Mouse (Mus musculus) gastrocnemius, postnatal 10 days (tissue): ENCODE measurements around the gene Boll. TPM values are rescaled to one million over a fixed set of nuclear protein-coding genes. Genes with fewer than 3 reads are reported as not detected.

Experiments
- DNase-seq: peaks from one replicate; pipeline ENCODE4 v3.0.0; 2021; ENCODE audit warnings: mixed read lengths
- total RNA-seq, 2 experiments: library from RNA; stranded (reverse); gene quantifications; 2 replicates each; pipeline ENCODE4 v1.2.3; 2021

Boll gene
- total RNA-seq, 2 experiments from 2014 or later = 0.34 TPM; not detected in 1

DNA sequence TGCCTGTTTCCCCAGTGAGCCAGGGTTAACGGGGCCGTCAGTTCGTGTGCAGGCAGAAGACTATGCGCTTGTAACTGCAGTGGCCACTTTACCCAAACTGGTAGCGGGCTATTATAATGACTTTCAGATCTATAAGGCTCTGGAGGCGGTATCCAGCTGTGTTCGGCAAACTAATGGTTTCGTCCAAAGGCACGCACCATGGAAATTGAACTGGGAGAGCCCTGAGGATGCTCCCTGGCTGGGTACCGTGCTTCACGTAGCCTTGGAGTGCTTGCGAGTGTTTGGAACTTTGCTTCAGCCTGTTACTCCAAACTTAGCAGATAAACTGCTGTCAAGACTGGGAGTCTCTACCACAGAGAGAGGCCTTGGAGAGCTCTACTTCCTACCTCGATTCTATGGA lies 124.8 kb downstream of the Boll start:
- no peak for DNase-seq

DNA sequence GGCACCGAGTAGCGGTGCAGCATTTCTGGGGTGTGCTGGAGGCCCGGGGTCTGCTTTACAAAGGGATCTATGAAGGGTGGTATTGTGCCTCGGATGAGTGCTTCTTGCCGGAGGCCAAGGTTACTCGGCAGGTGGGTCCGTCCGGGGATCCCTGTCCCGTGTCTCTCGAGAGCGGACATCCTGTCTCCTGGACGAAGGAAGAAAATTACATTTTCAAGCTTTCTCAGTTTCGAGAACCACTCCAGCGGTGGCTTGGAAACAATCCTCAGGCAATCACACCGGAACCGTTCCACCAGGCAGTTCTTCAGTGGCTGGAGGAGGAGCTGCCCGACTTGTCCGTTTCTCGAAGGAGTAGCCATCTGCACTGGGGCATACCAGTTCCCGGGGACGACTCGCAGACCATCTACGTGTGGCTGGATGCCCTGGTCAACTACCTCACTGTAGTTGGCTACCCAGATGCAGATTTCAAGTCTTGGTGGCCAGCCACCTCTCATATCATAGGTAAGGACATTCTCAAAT lies 125.6 kb downstream of the Boll start:
- peak; percentile 22 for DNase-seq

DNA sequence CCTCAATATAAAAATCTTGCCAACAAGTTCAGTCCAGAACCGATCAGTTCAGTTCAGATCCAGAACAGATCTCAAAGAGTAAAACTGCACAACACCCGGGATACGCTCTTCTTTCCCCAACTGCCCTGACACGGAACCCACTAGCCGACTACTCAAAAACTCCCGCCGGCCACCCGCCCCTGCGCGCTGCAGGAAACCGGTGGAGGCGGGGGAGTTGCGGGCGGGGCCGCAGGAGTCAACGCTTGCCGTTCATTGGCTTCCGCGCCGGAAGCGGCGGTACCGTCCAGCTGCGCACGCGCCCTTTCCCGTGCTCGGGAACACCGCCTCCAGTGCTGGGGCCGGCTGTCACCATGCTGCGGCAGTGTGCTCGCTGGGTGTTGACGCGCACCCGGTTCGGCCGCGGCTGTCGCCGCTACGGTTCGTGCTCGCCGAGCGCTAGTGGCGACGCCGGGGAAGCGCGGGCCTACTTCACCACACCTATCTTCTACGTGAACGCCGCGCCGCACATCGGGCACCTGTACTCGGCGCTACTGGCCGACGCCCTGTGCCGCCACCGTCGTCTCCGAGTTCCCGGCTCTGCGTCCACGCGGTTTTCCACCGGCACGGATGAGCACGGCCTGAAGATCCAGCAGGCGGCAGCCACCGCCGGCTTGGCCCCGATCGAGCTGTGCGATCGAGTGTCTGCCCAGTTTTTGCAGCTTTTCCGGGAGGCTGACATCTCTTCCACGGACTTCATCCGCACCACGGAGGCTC lies 126.2 kb downstream of the Boll start, which contains the start of gene Mars2:
Gene Mars2, plus strand, starts transcription at position 288 of the 753 bp plus-strand sequence.
- DNase-seq = peak; percentile 97

DNA sequence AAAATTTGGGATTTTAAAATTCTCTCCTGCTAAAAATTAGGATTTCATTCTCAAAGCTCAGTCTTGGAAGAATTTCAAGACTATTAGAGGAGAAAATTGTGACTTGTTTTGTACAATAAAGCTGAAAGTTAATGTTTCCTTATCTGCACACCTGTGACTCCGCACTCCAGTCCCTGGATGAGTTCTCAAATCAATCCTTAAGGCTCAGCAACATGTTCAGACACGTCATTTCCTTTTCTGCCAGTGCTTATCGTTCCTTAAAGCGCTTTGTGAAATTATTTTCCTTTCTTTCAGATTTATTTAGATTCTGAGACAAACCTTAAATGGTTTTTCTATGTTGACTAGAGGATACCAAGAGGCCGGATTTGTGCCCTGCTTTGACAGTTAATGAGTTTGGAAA lies 126.8 kb downstream of the Boll start:
- DNase-seq = no peak

DNA sequence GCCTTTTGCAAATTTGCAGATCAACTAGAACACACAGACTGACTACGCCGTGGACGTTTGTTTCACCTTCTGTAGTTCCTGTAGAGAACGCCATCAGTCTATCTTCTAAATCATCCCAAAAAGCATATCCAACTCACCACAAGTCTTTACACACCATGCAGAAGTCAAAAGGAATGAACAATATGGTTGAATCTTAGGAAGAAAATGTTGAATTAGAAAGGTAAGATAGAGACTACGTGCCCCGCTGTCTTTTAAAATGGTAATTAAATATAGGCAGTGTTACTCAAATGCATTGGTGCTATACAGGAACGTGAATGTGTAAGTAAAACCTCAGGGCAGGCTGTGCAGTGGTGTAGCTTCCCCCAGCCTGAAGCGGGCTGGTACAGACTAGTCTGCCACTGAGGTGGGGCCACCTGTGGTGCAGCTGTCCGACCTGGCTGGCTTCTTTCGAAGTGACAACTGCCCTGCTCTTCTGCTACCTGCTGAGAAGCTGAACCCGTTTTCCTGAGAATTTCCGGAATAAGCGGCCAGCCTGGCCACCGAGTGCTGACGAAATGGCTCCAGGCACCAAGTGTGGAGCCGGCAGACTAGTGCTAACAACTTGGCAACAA lies 128.3 kb downstream of the Boll start:
- DNase-seq = no peak

DNA sequence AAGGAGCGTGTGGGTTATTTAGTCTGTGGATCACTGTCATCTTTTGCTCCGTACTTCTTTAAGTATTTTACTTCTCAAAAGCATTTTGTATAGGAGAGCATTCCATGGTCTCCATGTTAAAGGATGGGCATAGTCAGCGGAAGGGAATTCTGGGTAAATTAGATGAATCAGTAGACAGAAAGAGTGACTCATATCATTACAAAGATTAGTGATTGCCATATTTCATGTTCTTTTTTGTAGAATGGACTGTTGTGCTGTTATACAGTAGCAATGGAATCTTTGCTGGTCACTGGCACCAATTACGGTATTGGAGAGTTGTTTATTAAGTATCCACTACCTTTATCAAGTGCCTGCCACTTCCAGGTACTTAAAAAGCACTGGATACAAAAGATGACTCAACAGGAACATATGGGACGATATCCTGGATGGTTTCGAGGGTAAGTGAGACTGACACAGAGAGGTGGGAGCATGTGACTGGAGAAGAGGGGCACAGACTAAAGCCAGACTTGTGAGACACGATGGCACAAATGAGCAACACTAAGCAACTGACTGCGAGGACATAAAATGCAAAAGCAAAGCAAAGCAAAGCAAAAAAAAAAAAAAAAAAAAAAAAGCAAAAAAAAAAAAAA lies 134.9 kb downstream of the Boll start:
- no peak for DNase-seq

DNA sequence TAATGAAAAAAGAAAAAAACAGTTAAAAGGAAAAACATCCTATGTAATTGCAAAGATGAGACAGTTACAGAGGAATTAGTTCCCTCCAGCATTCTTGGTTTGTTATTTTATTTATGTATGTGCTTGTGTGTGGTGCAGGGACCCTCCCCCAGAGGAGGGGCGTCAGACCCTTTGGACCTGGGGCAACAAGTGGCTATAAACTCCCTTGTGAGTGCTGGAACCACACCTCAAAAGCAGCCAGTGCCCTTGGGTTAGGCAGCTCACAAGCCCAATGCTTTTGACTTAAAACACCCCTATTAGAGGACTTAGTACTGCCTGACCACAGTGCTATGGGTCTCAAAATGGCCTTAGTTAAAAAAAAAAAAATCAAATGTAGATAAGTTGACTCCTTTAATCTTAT lies 135.9 kb downstream of the Boll start:
- DNase-seq = no peak

DNA sequence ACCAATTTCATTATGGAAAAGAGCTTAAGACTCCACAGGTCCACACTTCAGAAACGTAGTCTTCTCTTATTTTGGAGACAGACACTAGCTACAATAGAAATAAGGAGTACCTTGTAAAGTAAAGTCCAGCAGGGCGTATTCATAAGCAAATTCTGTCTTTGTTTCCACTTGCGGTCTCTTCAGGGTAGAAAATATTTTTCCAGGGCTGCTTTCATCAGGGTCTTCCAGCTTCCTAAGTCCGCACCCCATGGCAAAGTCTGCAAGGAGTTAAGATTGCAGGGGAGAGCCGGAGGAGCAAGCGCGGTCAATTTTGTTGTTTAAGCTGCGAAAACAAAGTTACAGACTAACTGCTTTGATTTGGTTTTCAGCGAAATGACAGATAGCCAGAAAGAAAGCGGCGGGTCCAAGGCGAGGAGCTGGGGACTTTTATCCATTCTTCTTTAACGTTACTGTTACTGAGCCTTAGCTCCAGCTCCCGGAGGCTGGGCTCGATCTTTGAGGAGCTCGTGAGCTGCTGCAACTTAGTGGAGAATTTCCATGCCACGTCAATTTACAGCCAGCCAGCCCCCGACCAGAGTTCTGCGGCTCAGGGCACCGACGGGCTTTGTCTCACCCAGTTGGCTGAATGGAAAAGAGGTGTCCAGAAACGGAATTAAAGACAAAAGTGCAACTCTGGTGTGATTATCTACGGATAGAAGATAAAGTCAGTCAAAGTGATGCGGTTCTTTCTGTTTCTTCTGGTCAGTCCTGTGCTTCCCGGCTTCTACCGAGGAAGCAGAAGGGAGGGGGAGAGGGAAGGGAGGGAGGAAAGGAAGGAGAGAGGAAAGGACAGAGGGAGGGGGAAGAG lies 137.0 kb downstream of the Boll start, which contains the start of gene Rftn2:
Gene Rftn2, minus strand, starts transcription at position 772 of the 847 bp plus-strand sequence.
- peak; percentile 42 for DNase-seq

DNA sequence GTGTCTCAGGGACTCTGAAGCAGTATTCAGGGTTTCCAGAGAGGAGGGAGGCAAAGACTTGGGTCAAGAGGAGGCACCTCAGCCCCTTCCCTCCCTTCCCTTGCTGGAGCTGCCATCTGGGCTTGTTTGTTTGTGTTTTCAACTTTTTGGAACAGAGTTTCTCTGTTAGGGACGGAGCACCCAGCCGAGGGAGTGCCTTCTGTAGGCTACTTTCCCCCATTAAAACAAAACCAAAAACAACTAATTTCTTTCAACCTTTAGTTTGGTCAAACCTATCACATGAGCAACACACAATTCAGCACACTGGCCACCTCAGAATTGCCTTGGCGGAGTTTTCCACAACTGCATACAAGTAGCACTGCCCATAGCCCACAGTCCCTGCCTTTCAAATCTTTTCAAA lies 137.9 kb downstream of the Boll start:
- DNase-seq = no peak

DNA sequence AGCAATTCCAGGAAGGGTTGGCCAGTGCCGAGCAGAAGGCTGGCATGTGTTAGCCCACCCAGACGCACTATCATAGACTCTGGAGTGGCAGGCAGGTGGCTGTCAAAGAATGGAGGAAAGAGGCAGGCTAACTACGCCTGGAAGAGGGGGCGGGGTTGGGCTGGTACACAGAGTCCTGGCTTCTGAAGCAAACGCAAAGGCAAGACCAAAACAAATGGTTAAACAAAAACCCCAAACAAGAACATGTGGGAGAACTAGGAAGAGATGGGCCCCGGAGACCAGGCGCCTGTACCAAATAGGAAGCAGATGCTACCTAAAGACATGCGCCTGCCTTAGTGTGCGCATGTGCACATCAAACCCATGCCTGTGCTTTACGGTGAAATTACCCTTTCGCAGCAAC lies 139.2 kb downstream of the Boll start:
- DNase-seq = no peak

DNA sequence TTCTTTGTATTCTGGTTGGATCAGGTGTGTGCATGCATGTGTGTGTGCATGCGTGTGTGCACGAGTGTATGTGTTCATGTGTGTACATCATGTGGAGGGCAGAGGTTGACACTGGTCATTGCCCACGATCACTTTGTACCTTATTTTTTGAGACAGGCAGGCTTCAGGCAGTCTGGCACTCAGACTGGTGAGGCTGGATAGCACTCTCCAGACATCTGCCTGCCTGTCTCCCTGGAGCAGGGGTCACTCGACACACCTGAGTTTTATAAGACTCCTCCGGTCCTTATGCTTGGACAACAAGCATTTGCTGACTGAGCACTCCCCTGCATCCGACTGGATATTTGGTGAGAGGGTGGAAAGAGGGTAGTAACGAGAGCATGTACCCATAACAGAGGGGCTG lies 140.2 kb downstream of the Boll start:
- no peak for DNase-seq

DNA sequence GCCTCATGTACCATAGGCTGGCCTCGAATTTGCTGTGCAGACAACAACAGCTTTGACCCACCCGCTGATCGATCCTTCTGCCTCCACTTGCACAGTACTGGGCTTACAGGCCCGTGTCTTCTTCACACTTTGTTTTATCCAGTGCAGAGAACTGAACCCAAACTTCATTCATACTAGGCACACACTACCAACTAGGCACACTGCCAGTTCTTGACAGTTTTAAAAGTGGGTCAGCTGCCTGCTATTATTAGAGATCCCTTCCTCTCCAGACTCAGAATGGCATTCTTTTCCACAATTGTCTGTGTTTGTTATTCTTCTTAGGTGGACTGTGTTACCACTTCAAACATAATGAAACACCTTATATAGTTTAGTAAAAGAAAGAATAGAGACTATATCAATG lies 141.9 kb downstream of the Boll start:
- DNase-seq = no peak

DNA sequence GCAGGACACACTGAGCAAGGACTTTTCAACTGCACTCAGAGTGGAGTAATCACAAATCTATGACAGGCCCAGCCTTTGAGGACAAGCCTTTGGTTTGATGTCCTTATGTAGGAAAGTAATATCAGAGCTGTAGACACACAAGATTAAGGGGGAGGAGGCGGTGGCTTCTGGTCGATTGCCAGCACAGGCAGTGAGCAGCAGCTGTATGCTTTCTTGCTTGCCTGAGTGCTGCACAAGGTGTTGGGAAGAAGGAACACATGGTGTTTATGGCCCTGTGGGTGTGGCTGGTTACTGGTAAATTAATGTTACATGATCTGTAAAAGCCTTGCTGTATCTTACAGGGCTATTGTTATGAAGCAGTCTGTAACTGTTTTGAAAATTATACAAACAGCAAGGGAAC lies 146.1 kb downstream of the Boll start:
- peak; percentile 36 for DNase-seq

DNA sequence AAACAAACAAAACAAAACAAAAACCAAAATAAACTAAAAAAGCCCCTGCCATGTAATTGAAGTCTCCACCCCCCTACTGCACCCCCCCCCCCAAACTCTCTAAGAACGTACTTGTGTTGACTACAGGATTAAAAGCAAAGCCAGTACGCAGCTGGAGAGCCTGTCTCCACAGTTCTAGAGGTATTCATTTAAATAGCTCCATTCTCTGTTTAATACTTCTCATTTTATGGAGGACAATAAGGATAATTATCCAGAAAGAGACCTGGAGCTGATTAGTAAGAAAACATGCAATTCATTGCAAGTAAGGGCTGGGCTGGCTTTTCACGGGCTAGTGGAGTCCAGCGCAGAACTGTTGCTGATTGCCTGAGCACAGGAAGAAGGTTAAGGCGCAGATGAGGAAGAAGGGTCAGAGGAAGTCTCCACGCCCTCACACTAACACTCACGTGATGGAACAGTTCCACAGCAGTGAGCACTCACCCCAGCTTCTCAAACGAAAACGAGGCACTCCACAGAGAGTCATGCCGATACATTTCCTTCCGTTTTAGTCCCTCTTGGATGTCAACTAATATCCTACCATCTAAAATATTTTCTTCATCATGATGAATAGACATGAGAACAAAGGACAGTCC lies 148.0 kb downstream of the Boll start:
- no peak for DNase-seq

DNA sequence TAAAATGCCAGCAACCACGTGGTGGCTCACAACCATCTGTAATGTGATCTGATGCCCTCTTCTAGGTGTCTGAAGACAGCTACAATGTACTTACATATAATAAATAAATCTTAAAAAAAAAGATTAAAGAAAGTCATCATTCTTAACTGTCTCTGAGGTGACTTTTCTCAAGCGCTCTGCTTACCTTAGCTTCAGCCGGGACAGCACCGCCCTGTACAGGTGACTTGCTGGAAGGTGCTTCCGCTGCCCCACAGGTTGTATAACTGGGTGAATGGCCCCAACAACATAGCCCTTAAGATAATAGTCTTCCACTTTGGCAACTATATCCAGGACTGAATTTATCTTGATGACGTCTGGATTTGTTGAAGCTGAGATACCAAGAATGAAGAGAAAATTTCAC lies 149.3 kb downstream of the Boll start:
- DNase-seq = no peak

DNA sequence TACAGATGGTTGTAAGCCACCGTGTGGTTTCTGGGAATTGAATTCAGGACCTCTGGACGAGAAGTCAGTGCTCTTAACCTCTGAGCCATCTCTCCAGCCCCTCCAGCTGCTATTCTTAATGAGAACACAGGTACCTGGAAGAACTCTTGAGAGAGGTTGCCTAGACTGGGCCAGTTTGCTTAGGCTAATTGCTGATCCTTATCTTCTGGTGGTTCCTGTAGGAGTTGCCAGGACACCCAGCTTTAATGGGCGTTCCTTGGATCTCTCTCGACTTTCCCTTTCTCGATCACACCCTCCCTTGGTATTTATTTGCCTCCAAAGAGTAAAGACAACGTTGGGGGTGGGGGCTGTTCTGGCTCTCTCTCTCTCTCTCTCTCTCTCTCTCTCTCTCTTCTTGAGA lies 149.8 kb downstream of the Boll start:
- no peak for DNase-seq

DNA sequence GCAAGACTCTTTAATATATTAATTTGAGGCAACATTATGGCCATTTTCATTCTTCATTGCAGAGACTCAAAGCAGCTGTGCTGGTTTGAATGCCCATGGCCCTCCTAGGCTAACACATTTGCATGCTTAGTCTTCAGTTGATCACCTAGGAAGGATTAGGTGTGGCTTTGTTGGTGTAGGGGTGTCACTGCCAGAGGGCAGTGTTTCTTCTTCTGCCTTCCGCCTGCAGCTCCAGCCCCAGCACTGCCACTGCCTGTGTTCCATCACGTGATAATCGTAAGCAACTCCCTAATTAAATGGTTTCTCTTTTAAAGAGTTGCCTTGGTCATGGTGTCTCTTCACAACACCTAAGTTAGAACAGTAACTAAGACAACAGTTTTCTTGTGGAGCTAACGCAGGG lies 150.5 kb downstream of the Boll start:
- DNase-seq = no peak

DNA sequence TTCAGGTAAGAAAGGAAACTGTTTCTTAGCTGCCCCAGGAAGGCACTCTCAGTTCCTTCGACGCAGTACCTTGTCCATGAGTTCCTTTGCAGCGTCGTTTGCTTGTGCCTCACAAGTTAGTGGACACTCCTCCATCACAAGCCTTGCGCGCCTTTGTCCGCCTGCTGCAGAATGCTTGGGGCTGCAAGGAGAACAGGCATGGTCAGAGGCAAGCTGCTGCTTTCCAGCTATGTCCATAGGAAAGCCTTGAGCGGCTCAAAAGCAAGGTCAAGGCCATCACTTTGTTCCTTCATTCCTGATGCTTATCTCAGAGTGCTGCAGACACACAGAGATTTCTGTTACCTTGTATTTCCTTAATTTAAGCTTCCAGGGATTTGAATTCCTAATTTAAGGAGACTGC lies 152.2 kb downstream of the Boll start:
- no peak for DNase-seq

DNA sequence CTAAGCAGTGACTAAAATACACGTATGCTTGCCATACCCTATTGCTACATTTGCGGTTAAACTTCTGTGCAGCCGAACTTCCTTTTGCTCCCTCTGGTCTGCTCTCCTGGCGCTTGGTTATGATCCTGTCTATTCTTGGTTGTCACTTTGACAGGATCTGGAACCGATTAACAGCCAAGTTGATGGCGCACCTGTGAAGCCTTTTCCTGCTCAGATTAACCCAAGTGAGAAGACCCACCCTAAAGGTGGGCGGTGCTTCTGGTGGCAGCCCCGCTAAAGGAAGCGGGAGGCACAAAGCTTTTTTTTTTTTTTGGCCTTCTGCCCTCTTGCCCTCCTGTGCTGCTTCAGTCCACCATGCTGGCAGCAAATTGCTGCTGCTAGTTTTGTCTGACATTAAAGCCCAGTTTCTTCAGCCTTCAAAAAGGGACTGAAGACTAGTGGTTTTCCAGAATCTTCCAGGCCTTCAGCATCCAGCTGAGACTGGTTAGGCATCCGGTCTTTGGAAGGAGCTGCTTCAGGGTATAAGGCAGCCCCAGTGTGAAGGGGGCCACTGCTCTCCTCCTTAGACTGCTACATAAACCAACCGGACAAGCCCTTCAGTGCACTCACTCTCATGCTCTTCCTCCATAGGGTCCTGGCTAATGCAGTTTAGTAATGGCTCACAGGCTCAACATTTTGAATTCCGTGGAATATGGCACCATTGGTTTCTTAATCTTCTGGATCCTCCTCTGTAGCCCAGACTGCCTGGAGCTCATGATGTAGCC lies 152.9 kb downstream of the Boll start:
- no peak for DNase-seq

DNA sequence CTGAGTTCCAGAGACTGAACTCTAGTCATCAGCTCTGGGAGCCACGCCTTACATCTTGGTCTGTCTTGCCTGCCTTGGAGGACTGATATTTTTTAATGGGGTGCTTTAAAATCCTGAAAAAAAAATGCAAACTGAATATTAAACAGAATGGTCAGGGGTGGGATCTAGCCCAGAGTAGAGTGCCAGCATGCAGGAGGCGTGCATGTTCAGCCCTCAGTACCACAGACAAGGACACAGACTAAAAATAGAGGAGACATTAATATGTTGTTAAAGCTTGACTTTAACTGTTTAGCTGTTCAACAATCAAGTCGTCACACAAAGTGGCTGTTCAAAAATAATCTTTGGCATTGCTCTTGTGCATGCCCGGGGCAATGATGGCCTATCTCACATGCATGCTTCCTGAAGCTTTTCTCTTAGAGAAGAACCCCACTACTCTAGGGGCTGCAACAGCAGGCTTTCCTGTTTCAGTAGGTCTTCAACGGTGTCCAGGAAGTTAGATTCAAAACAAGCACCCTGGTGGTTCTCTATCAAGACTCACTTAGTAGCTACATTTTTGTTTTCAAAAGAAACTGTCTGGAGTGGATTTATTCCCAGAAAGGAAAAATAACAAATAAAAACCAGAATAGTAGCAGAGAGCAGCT lies 154.6 kb downstream of the Boll start:
- no peak for DNase-seq

DNA sequence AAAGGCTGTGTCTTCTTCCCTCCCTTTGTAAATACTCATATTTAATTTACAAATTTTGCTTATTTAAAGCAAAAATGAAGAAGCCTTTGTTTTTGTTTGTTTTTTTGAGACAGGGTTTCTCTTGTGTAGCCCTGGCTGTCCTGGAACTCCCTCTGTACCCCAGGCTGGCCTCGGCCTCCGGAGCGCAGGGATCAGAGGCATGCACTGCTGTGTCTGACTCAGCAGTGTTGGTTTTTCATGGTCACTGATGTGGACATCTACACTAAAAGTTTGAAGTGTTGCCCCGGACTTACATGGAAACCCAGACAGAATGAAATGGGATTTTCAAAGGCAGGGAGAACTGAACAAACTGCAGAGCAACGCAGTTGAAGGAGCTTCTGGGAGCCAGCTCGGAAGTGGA lies 155.7 kb downstream of the Boll start:
- DNase-seq = no peak
